Mouse (Mus musculus): Measurements from ENCODE around the gene Tmem101. TPM values are rescaled to one million over a fixed set of nuclear protein-coding genes. Genes with fewer than 3 reads are reported as not detected.
"Not testable (repeated sequence)": the region's sequence is repeated elsewhere in the genome, so short reads cannot be mapped to it uniquely, and the experiment has no call there.

The Tmem101 gene
- polyA plus RNA-seq, 2 experiments = 7.8 to 8.9 TPM

GRCm38 (mm10) chr11:102179836-102180235, 23.6 kb upstream of the Tmem101 start:
- Histone ChIP-seq H3K27ac (no peak overlapping the region), H3K27me3 (ENCODE audit: control insufficient read depth, insufficient read depth, low read length) (no peaks in the 10 kb centered on the region), H3K9ac (replicated peaks) (no peak overlapping the region), H3K4me2 (ENCODE audit: low read depth) (no peak overlapping the region), H3K4me3 (ENCODE audit: insufficient read depth in 1 of 2, low read depth in 2 of 2, low read length in 2 of 2) (no peak overlapping the region), H3K9me3 (ENCODE audit: control insufficient read depth, low read length) (no peaks in the 10 kb centered on the region), H3K4me1 (replicated peaks; ENCODE audit: control insufficient read depth in 2 of 2, insufficient read depth in 2 of 2, low read length in 1 of 2) (peaks cover 8% of the 10 kb centered on the region in 2 experiments; a peak in 2 of 4 replicates), H3K36me3 (replicated peaks; ENCODE audit: control insufficient read depth, insufficient read depth, low read depth) (peaks cover 47% of the 10 kb centered on the region)
- DNase-seq (ENCODE audit: low read depth in 3 of 3, low spot score in 3 of 3) (no peak), ATAC-seq (ENCODE audit: insufficient read depth) (no peak)
- TF ChIP-seq CTCF (IDR thresholded peaks at IDR 0.05; ENCODE audit: low read depth) = no peak
- no peak for TF ChIP-seq EP300 (IDR thresholded peaks at IDR 0.05; ENCODE audit: low read depth)

- no peak overlapping the region for H3K4me2 ChIP-seq (ENCODE audit: low read depth)
- DNase-seq (ENCODE audit: low read depth in 3 of 3, low spot score in 3 of 3) (no peak), ATAC-seq (ENCODE audit: insufficient read depth) (no peak)
- no peaks in the 10 kb centered on the region for H3K27me3 ChIP-seq (ENCODE audit: control insufficient read depth, insufficient read depth, low read length)
- WGBS (ENCODE audit: insufficient replicate concordance) = 65% methylated on average over 5 of the region's 5 CpGs
- H3K4me1 ChIP-seq (replicated peaks; ENCODE audit: control insufficient read depth in 2 of 2, insufficient read depth in 2 of 2, low read length in 1 of 2) = 0 out of 4 replicates have a peak, but pooled peaks cover 0 to 6% of the 10 kb centered on the region in 2 experiments
- H3K27ac ChIP-seq = no peak overlapping the region
- H3K9ac ChIP-seq (replicated peaks) = no peak overlapping the region
- peaks cover 30% of the 10 kb centered on the region for H3K36me3 ChIP-seq (replicated peaks; ENCODE audit: control insufficient read depth, insufficient read depth, low read depth)
- H3K9me3 ChIP-seq (ENCODE audit: control insufficient read depth, low read length) = no peaks in the 10 kb centered on the region
- H3K4me3 ChIP-seq (ENCODE audit: insufficient read depth in 1 of 2, low read depth in 2 of 2, low read length in 2 of 2) = no peak overlapping the region
- TF ChIP-seq CTCF (IDR thresholded peaks at IDR 0.05; ENCODE audit: low read depth) = no peak
- no peak for TF ChIP-seq EP300 (IDR thresholded peaks at IDR 0.05; ENCODE audit: low read depth)
These were observed 12.5 kb upstream of the Tmem101 start for GRCm38 (mm10) chr11:102168689-102169088.

GRCm38 (mm10) chr11:102167539-102167938, 11.3 kb upstream of the Tmem101 start:
- 82% methylated on average over 5 of the region's 5 CpGs for WGBS (ENCODE audit: insufficient replicate concordance)

GRCm38 (mm10) chr11:102165971-102166722, 9.9 kb upstream of the Tmem101 start:
- peaks cover 34% of the 10 kb centered on the region for H3K36me3 ChIP-seq (replicated peaks; ENCODE audit: control insufficient read depth, insufficient read depth, low read depth)
- ATAC-seq (ENCODE audit: insufficient read depth) (no peak), DNase-seq (ENCODE audit: low read depth in 3 of 3, low spot score in 3 of 3) (no peak)
- no peak overlapping the region for H3K27ac ChIP-seq
- H3K4me3 ChIP-seq (ENCODE audit: insufficient read depth in 1 of 2, low read depth in 2 of 2, low read length in 2 of 2) = no peak overlapping the region
- H3K9ac ChIP-seq (replicated peaks) = no peak overlapping the region
- H3K4me2 ChIP-seq (ENCODE audit: low read depth) = no peak overlapping the region
- TF ChIP-seq CTCF (IDR thresholded peaks at IDR 0.05; ENCODE audit: low read depth) = no peak
- TF ChIP-seq EP300 (IDR thresholded peaks at IDR 0.05; ENCODE audit: low read depth) = no peak
- WGBS (ENCODE audit: insufficient replicate concordance) = 66% methylated on average over 6 of the region's 6 CpGs
- no peaks in the 10 kb centered on the region for H3K9me3 ChIP-seq (ENCODE audit: control insufficient read depth, low read length)
- H3K4me1 ChIP-seq (replicated peaks; ENCODE audit: control insufficient read depth in 2 of 2, insufficient read depth in 2 of 2, low read length in 1 of 2) = 0 out of 4 replicates have a peak, but pooled peaks cover 0 to 6% of the 10 kb centered on the region in 2 experiments
- no peaks in the 10 kb centered on the region for H3K27me3 ChIP-seq (ENCODE audit: control insufficient read depth, insufficient read depth, low read length)

More at GRCm38 (mm10) chr11:102167539-102167938, 11.3 kb upstream of the Tmem101 start:
- no peak for DNase-seq (ENCODE audit: low read depth in 3 of 3, low spot score in 3 of 3)
- Histone ChIP-seq H3K4me3 (ENCODE audit: insufficient read depth in 1 of 2, low read depth in 2 of 2, low read length in 2 of 2) (no peak overlapping the region), H3K4me2 (ENCODE audit: low read depth) (no peak overlapping the region), H3K4me1 (replicated peaks; ENCODE audit: control insufficient read depth in 2 of 2, insufficient read depth in 2 of 2, low read length in 1 of 2) (0 out of 4 replicates have a peak, but pooled peaks cover 0 to 6% of the 10 kb centered on the region in 2 experiments), H3K27me3 (ENCODE audit: control insufficient read depth, insufficient read depth, low read length) (no peaks in the 10 kb centered on the region), H3K36me3 (replicated peaks; ENCODE audit: control insufficient read depth, insufficient read depth, low read depth) (peaks cover 34% of the 10 kb centered on the region), H3K9ac (replicated peaks) (no peak overlapping the region), H3K27ac (no peak overlapping the region), H3K9me3 (ENCODE audit: control insufficient read depth, low read length) (no peaks in the 10 kb centered on the region)
- no peak for ATAC-seq (ENCODE audit: insufficient read depth)
- TF ChIP-seq EP300 (IDR thresholded peaks at IDR 0.05; ENCODE audit: low read depth) = no peak
- TF ChIP-seq CTCF (IDR thresholded peaks at IDR 0.05; ENCODE audit: low read depth) = no peak

- no peaks in the 10 kb centered on the region for H3K9me3 ChIP-seq (ENCODE audit: control insufficient read depth, low read length)
- TF ChIP-seq EP300 (IDR thresholded peaks at IDR 0.05; ENCODE audit: low read depth) (no peak), CTCF (IDR thresholded peaks at IDR 0.05; ENCODE audit: low read depth) (no peak)
- H3K27ac ChIP-seq = no peak overlapping the region
- no peak overlapping the region for H3K4me3 ChIP-seq (ENCODE audit: insufficient read depth in 1 of 2, low read depth in 2 of 2, low read length in 2 of 2)
- no peaks in the 10 kb centered on the region for H3K27me3 ChIP-seq (ENCODE audit: control insufficient read depth, insufficient read depth, low read length)
- peaks cover 3 to 4% of the 10 kb centered on the region in 2 experiments; a peak in 3 of 4 replicates for H3K4me1 ChIP-seq (replicated peaks; ENCODE audit: control insufficient read depth in 2 of 2, insufficient read depth in 2 of 2, low read length in 1 of 2)
- WGBS (ENCODE audit: insufficient replicate concordance) = 66% methylated on average over 5 of the region's 5 CpGs
- peaks cover 9% of the 10 kb centered on the region for H3K36me3 ChIP-seq (replicated peaks; ENCODE audit: control insufficient read depth, insufficient read depth, low read depth)
- DNase-seq (ENCODE audit: low read depth in 3 of 3, low spot score in 3 of 3) = no peak
- ATAC-seq (ENCODE audit: insufficient read depth) = no peak
- H3K4me2 ChIP-seq (ENCODE audit: low read depth) = no peak overlapping the region
- no peak overlapping the region for H3K9ac ChIP-seq (replicated peaks)
These were observed 3.6 kb upstream of the Tmem101 start for GRCm38 (mm10) chr11:102159781-102160180.

GRCm38 (mm10) chr11:102158024-102158423, 1.8 kb upstream of the Tmem101 start:
- H3K36me3 ChIP-seq (replicated peaks; ENCODE audit: control insufficient read depth, insufficient read depth, low read depth); H3K4me3 ChIP-seq (ENCODE audit: insufficient read depth in 1 of 2, low read depth in 2 of 2, low read length in 2 of 2); H3K9ac ChIP-seq (replicated peaks); H3K4me2 ChIP-seq (ENCODE audit: low read depth); H3K27me3 ChIP-seq (ENCODE audit: control insufficient read depth, insufficient read depth, low read length); H3K4me1 ChIP-seq (replicated peaks; ENCODE audit: control insufficient read depth in 2 of 2, insufficient read depth in 2 of 2, low read length in 1 of 2); ATAC-seq (ENCODE audit: insufficient read depth); H3K9me3 ChIP-seq (ENCODE audit: control insufficient read depth, low read length); H3K27ac ChIP-seq; DNase-seq (ENCODE audit: low read depth in 3 of 3, low spot score in 3 of 3): not testable (repeated sequence)
- 50% methylated on average over 2 of the region's 2 CpGs for WGBS (ENCODE audit: insufficient replicate concordance)

Data from liver, embryonic 14.5 days (tissue).